Mouse (Mus musculus): Measurements from ENCODE around the gene Spib.

- no peak for TF ChIP-seq CTCF (IDR thresholded peaks at IDR 0.05; ENCODE audit: extremely low read depth, insufficient read length, insufficient replicate concordance, low read depth, low read length)
- no peak for TF ChIP-seq POLR2A (IDR thresholded peaks at IDR 0.05; ENCODE audit: low read depth, low read length)
Observed at GRCm38 (mm10) chr7:44523056-44523455, 8.8 kb downstream of the Spib start.
